Mouse (Mus musculus) testis, adult 2 months (tissue): ENCODE measurements at regions not wholly inside any gene's neighbourhood (a gene's known extent, or its start where the extent isn't known, plus 50 kb on each side); places are given as distances from the start of the nearest gene placed in this dataset.

Experiments used
- H3K27ac ChIP-seq: fragments of 200-500 bp; 2 replicates; pipeline ENCODE4 v1.5.1; 2012; ENCODE audit warnings: low read depth, low read length; ENCODE audit not compliant: control insufficient read depth, insufficient read depth
- H3K27me3 ChIP-seq: fragments of 200-500 bp; 2 replicates; pipeline ENCODE4 v1.6.1; 2012; ENCODE audit warnings: mild to moderate bottlenecking, low read length, moderate library complexity; ENCODE audit not compliant: control insufficient read depth, insufficient read depth
- H3K36me3 ChIP-seq: fragments of 200-500 bp; 2 replicates; pipeline ENCODE4 v1.6.1; 2012; ENCODE audit warnings: mild to moderate bottlenecking, low read length; ENCODE audit not compliant: control insufficient read depth, insufficient read depth
- H3K4me1 ChIP-seq: fragments of 200-500 bp; 2 replicates; pipeline ENCODE4 v1.6.1; 2012; ENCODE audit warnings: low read length; ENCODE audit not compliant: control insufficient read depth, insufficient read depth
- H3K4me3 ChIP-seq: fragments of 200-500 bp; 2 replicates; pipeline ENCODE4 v1.5.1; 2012; ENCODE audit warnings: low read depth, mild to moderate bottlenecking, low read length, moderate library complexity, mixed read lengths; ENCODE audit not compliant: control insufficient read depth
- CTCF ChIP-seq: fragments of 200-500 bp; IDR thresholded peaks from 2 replicates; pipeline ENCODE4 v1.5.1; 2012; ENCODE audit warnings: low read depth, mild to moderate bottlenecking, inconsistent platforms, low read length, moderate library complexity; ENCODE audit not compliant: control insufficient read depth, insufficient read depth, insufficient replicate concordance
- POLR2A ChIP-seq: fragments of 200-500 bp; IDR thresholded peaks from 2 replicates; pipeline ENCODE4 v1.6.1; 2012; ENCODE audit warnings: low read depth, mild to moderate bottlenecking, inconsistent platforms, low read length, moderate library complexity; ENCODE audit not compliant: control insufficient read depth

DNA sequence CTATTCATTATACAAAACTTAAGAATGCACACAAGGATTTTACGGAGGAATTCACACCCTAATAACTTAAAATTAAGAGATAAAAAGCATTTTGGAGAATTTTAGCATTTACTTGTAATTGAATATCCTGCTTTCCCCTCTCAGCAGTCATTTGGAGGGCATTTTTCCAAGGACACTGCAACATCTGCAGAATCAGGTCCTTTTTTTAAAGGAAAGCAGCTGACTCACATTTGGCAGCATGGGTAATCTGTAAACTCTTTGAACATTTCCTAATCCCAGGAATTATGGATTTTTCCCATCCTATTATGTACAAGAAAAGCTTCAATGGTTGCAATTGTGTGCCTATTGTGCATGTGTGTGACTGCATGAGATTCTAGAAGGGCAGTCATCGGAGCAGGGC, 112.0 kb downstream of the Gm19410 start:
- no peaks in the 10 kb centered on the region for H3K27me3 ChIP-seq
- H3K36me3 ChIP-seq: no peaks in the 10 kb centered on the region
- TF ChIP-seq CTCF: no peak
- TF ChIP-seq POLR2A: no peak
- H3K27ac ChIP-seq: no peak overlapping the region
- H3K4me1 ChIP-seq: no peaks in the 10 kb centered on the region
- H3K4me3 ChIP-seq: no peak overlapping the region

GRCm38 (mm10) chr8:35881810-35882209, 116.2 kb downstream of the Gm19410 start:
- H3K4me3 ChIP-seq: no peak overlapping the region
- TF ChIP-seq POLR2A: no peak
- TF ChIP-seq CTCF: no peak
- H3K27ac ChIP-seq: no peak overlapping the region
- H3K4me1 ChIP-seq: no peaks in the 10 kb centered on the region
- H3K27me3 ChIP-seq: no peaks in the 10 kb centered on the region
- H3K36me3 ChIP-seq: no peaks in the 10 kb centered on the region

DNA sequence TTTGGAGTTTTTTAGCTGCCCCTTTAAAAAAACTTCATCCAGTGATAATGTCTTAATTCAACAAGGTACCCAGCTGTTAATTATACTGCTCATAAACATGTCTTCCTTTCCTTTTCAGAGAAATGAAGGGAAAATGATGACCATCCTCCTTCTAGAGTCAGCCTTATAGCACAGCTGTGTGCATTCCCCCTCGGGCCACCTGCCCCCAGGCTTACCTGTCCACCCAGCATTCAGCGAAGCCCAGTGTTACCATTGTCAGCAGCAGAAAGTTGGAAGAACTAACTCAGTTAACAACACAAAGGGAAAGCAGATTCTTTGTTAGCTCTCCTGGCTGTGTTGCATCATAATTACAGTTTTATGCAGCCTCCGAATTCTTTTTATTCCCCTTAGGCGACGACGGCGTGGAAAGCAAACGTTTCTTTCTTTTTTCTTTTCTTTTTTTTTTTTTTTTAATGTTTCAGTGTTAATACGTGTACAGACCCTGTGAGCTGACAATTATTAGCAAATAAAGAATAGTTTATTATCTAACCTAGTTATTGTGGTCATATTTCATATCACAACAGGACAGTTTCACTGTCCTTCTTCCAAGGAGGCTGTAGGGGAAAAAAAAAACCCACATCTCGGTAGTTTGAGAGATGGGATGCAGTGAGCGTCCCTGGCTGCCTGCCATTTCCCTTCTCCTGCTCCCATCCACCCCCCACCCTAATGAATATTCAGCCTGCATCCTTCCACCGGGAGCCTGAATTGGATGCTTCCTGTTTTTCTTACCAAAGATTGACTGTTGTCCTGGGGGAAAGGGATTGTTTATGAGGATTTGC, 117.3 kb downstream of the Gm19410 start:
- H3K27ac ChIP-seq: no peak overlapping the region
- TF ChIP-seq CTCF (no peak), POLR2A (no peak)
- no peaks in the 10 kb centered on the region for H3K4me1 ChIP-seq

GRCm38 (mm10) chr8:35883456-35883780, 117.8 kb downstream of the Gm19410 start:
- Histone ChIP-seq H3K27ac (no peak overlapping the region), H3K27me3 (no peaks in the 10 kb centered on the region), H3K4me3 (no peak overlapping the region), H3K36me3 (no peaks in the 10 kb centered on the region), H3K4me1 (no peaks in the 10 kb centered on the region)
- TF ChIP-seq CTCF (no peak), POLR2A (no peak)

More for the DNA sequence above, 117.3 kb downstream of the Gm19410 start:
- no peaks in the 10 kb centered on the region for H3K27me3 ChIP-seq
- H3K36me3 ChIP-seq: no peaks in the 10 kb centered on the region
- H3K4me3 ChIP-seq: no peak overlapping the region

DNA sequence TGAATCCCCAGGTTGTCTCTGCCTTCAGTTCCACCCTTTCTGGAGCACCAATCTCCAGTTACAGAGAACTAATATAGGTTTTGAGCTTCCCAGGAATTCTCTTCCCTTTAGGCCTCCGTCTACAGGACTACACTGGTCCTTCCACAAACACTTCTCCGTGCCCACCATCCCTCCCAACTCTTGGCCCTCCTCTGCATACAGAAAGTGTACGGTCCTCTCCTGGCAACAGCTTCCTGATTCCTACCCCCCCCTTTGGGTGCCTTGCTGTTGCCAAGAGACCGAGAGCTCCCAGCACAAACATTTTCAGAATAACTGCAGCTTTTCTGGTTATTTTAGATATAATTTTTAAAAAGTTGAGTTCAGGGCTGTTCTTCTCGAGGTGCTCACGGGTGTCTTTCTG, 119.0 kb downstream of the Gm19410 start:
- TF ChIP-seq CTCF (no peak), POLR2A (no peak)
- Histone ChIP-seq H3K4me3 (no peak overlapping the region), H3K27me3 (no peaks in the 10 kb centered on the region), H3K27ac (no peak overlapping the region), H3K4me1 (0 out of 2 replicates have a peak, but pooled peaks cover 2% of the 10 kb centered on the region), H3K36me3 (no peaks in the 10 kb centered on the region)

DNA sequence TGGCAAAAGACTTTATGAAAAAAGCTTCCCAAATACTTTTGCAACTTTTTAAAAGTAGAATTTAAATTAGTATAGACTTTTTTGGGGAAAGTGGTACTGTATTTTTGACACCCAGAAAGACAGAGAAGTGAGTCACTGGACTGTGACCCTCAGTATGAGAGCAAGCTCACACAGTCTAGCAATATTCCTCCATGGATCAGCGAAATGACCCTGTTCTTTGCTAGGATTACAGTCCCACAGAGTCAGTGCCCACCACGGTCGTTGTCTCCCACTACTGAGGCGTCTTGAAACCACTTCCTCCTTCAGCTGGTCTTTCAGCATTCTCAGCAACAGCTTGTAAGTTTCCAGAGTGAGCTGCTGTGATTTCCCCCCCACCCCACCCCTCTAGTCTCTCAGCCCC, 124.5 kb downstream of the Gm19410 start:
- Histone ChIP-seq H3K4me1 (0 out of 2 replicates have a peak, but pooled peaks cover 2% of the 10 kb centered on the region), H3K27me3 (no peaks in the 10 kb centered on the region), H3K27ac (no peak overlapping the region), H3K36me3 (no peaks in the 10 kb centered on the region), H3K4me3 (no peak overlapping the region)
- TF ChIP-seq CTCF (no peak), POLR2A (no peak)

DNA sequence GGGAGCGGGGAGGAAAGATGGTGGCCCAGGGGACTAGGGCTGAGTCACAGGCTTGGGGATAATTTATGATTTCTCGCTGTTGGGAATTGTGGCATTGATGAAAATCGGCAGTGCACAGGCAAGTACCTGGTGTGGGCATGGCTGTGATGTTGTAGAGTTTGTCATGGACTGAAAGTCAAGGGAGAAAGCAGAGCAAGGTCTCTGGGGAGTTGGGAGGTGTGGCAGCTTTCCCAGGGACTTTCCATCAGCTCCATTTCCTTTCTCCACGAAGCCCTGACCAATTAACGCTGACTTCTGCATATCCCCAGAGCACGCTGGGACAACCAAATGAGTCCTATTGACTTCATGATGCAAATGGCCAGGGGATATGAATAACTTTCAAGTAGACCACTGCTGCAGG, 126.2 kb downstream of the Gm19410 start:
- Histone ChIP-seq H3K4me3 (no peak overlapping the region), H3K27ac (no peak overlapping the region), H3K27me3 (no peaks in the 10 kb centered on the region), H3K36me3 (no peaks in the 10 kb centered on the region), H3K4me1 (0 out of 2 replicates have a peak, but pooled peaks cover 2% of the 10 kb centered on the region)
- no peak for TF ChIP-seq POLR2A
- no peak for TF ChIP-seq CTCF
